ENCODE assay signal across 30 mouse cellular contexts in genomic region chr13:74090265-74090664, GRCm38 (mm10). TPM values are rescaled to one million over a fixed set of nuclear protein-coding genes. Genes with fewer than 3 reads are reported as not detected.
DNase-seq lines count a peak whose midpoint lies in the region; ATAC-seq and TF ChIP-seq lines count a peak whose summit lies in the region.
"Had no signal": no experiment of that assay in that cellular context is flagged by ENCODE, and none has a peak within 500 bp of the region (broad histone marks: within the 10 kb centered on the region; RNA-seq: fewer than 3 reads in every experiment).

No protein-coding gene starts in this region.

- no peaks in the 10 kb centered on the region for H3K9me3 ChIP-seq in lung, postnatal 0 days (ENCODE audit: low read length)
- H3K9me3 ChIP-seq: liver, embryonic 13.5 days; neural tube, embryonic 13.5 days had no signal

- no peak for TF ChIP-seq CTCF in lung, postnatal 0 days (IDR thresholded peaks at IDR 0.05)
- TF ChIP-seq CTCF in lung, adult 2 months (IDR thresholded peaks at IDR 0.05; ENCODE audit: insufficient read depth, low read length): no peak
- no peak for TF ChIP-seq CTCF in thymus, adult 2 months (IDR thresholded peaks at IDR 0.05; ENCODE audit: borderline replicate concordance, control insufficient read depth, extremely low read depth, insufficient read depth, low read length, poor library complexity)

- H3K27ac ChIP-seq in lung, postnatal 0 days (ENCODE audit: low read length): no peak overlapping the region
- no peak overlapping the region for H3K27ac ChIP-seq in thymus, adult 2 months (ENCODE audit: control insufficient read depth, insufficient read depth, low read length)
- H3K27ac ChIP-seq: layer of hippocampus, adult 2 months; left cerebral cortex, adult 2 months; liver, embryonic 13.5 days; neural tube, embryonic 13.5 days had no signal

- no peak overlapping the region for H3K4me2 ChIP-seq in lung, postnatal 0 days (replicated peaks; ENCODE audit: low read depth, low read length)
- H3K4me2 ChIP-seq: liver, embryonic 13.5 days; lung, embryonic 14.5 days; midbrain, embryonic 11.5 days; neural tube, embryonic 13.5 days had no signal

- H3K27me3 ChIP-seq in lung, postnatal 0 days (replicated peaks; ENCODE audit: insufficient read depth, low read length): no peaks in the 10 kb centered on the region
- H3K27me3 ChIP-seq in thymus, adult 2 months (ENCODE audit: control insufficient read depth, insufficient read depth, low read length): no peaks in the 10 kb centered on the region
- H3K27me3 ChIP-seq: neural tube, embryonic 13.5 days had no signal

- no peak for TF ChIP-seq POLR2A in lung, adult 2 months (IDR thresholded peaks at IDR 0.05; ENCODE audit: borderline replicate concordance, extremely low read depth, low read depth, low read length)
- no peak for TF ChIP-seq POLR2A in thymus, adult 2 months (IDR thresholded peaks at IDR 0.05; ENCODE audit: control insufficient read depth, extremely low read depth, insufficient read depth, low read length, poor library complexity)

- WGBS in lung, postnatal 0 days: 43% methylated on average over 3 of the region's 3 CpGs
- WGBS in lung, adult 2 months: 35% methylated on average over 3 of the region's 3 CpGs
- WGBS in thymus, adult 2 months: 39% methylated on average over 3 of the region's 3 CpGs

- no peaks in the 10 kb centered on the region for H3K4me1 ChIP-seq in lung, postnatal 0 days (ENCODE audit: insufficient read depth, low read depth, low read length)
- H3K4me1 ChIP-seq in lung, adult 2 months (ENCODE audit: control insufficient read depth, insufficient read depth, low read length): no peaks in the 10 kb centered on the region
- H3K4me1 ChIP-seq in thymus, adult 2 months (replicated peaks; ENCODE audit: control insufficient read depth, insufficient read depth, low read length): no peaks in the 10 kb centered on the region
- H3K4me1 ChIP-seq: liver, embryonic 13.5 days; neural tube, embryonic 13.5 days had no signal

- H3K4me3 ChIP-seq in lung, postnatal 0 days (ENCODE audit: low read depth, low read length): no peak overlapping the region
- H3K4me3 ChIP-seq in lung, adult 2 months (replicated peaks; ENCODE audit: extremely low read depth, low read depth, low read length): no peak overlapping the region
- no peak overlapping the region for H3K4me3 ChIP-seq in thymus, adult 2 months (ENCODE audit: control insufficient read depth, insufficient read depth, low read length)
- H3K4me3 ChIP-seq: erythroblast, embryonic 14.5 days; layer of hippocampus, adult 2 months; left cerebral cortex, adult 2 months; liver, embryonic 13.5 days; myocyte; neural tube, embryonic 13.5 days had no signal

- no peak for TF ChIP-seq EP300 in lung, postnatal 0 days (IDR thresholded peaks at IDR 0.05)

- no peaks in the 10 kb centered on the region for H3K36me3 ChIP-seq in lung, postnatal 0 days (ENCODE audit: insufficient read depth, low read length)
- no peaks in the 10 kb centered on the region for H3K36me3 ChIP-seq in thymus, adult 2 months (ENCODE audit: control insufficient read depth, insufficient read depth, low read length)
- H3K36me3 ChIP-seq: liver, embryonic 13.5 days; neural tube, embryonic 13.5 days had no signal

- ATAC-seq in lung, postnatal 0 days: peak; percentile 64
- ATAC-seq in hematopoietic stem cell, adult 5-6 weeks (replicated peaks in 1 of 2; ENCODE audit: insufficient read depth in 1 of 2, low FRiP score in 2 of 2, low TSS enrichment in 1 of 2, low read depth in 1 of 2, poor library complexity in 2 of 2, severe bottlenecking in 2 of 2): peak; percentile 46 to 64; a peak in 2 of 4 replicates
- ATAC-seq in activated CD4-positive, CD25-positive, alpha-beta regulatory T cell, adult 4 months: no peak
- ATAC-seq: forebrain, embryonic 14.5 days; hindbrain, embryonic 16.5 days had no signal

- H3K9ac ChIP-seq in lung, postnatal 0 days (replicated peaks; ENCODE audit: low read depth): no peak overlapping the region
- H3K9ac ChIP-seq: liver, embryonic 13.5 days; lung, embryonic 14.5 days; neural tube, embryonic 13.5 days had no signal

- peak; percentile 56 for DNase-seq in lung, postnatal 0 days (ENCODE audit: low spot score)
- DNase-seq in lung, adult 2 months: no peak
- DNase-seq in A20 (ENCODE audit: low read depth, low spot score): peak; percentile 11
- DNase-seq in c-Kit-positive CD71-negative TER-119-negative erythroid progenitor cells, embryonic 14.5 days (ENCODE audit: low read depth): peak; percentile 6
- no peak for DNase-seq in thymus, adult 2 months
- DNase-seq in right cerebral cortex, adult 2 months (ENCODE audit: low spot score in 2 of 2): no peak
- DNase-seq: adrenal gland, postnatal 14 days; B cell, adult 2 months; cerebellum, adult 11-12 months; cerebellum, adult 9-11 months; gastrocnemius, postnatal 14 days; heart, postnatal 14 days; kidney, adult 2 months; kidney, postnatal 36 days; liver, embryonic 13.5 days; lung, embryonic 14.5 days; right cerebral cortex, postnatal 14 days; thymus, postnatal 25 days had no signal

RNA-seq across cellular contexts. Expression of gene Cep72, which starts 28.2 kb away (rescaled TPM):
- 3.9 and 4.4 TPM in 2 replicates for polyA plus RNA-seq in lung, postnatal 0 days (2015; fragmentation: Nextera tagmentation; extraction: Ambion mirVana)
- polyA plus RNA-seq in lung, adult 2 months (2012; rRNA removed): 1.2 and 1.3 TPM in 2 replicates
- 8.9 and 11.8 TPM in 2 replicates for total RNA-seq in hematopoietic stem cell, adult 5-6 weeks (2017)
- 11.1 and 13.6 TPM in 2 replicates for polyA plus RNA-seq in thymus, adult 2 months (2012; rRNA removed)
- 1 to 10 TPM; 5.0 to 9.5 TPM for polyA plus RNA-seq in activated CD4-positive, CD25-positive, alpha-beta regulatory T cell, adult 4 months (2017; shearing (Covaris generic))

RNA-seq across cellular contexts. Expression of gene Slc9a3, which starts 31.0 kb away (rescaled TPM):
- polyA plus RNA-seq in lung, postnatal 0 days (2015; fragmentation: Nextera tagmentation; extraction: Ambion mirVana): not detected in 2 replicates
- 0.34 and 0.96 TPM in 2 replicates for polyA plus RNA-seq in lung, adult 2 months (2012; rRNA removed)
- not detected in 2 replicates for total RNA-seq in hematopoietic stem cell, adult 5-6 weeks (2017)
- 0.20 and 0.27 TPM in 2 replicates for polyA plus RNA-seq in thymus, adult 2 months (2012; rRNA removed)
- not detected for polyA plus RNA-seq in activated CD4-positive, CD25-positive, alpha-beta regulatory T cell, adult 4 months (2017; shearing (Covaris generic))
- polyA plus RNA-seq: embryonic facial prominence, embryonic 14.5 days; erythroblast, embryonic 14.5 days; forebrain, embryonic 14.5 days; hindbrain, embryonic 11.5 days; liver, embryonic 13.5 days had no signal

Comparison
In these comparisons a context has a peak if more than half of its experiments do, and no peak if none do; other contexts are left out.
1. DNase-seq: peak in lung, postnatal 0 days (single experiment), A20 (single experiment) and c-Kit-positive CD71-negative TER-119-negative erythroid progenitor cells, embryonic 14.5 days (single experiment); none in lung, adult 2 months (single experiment), thymus, adult 2 months (single experiment) and right cerebral cortex, adult 2 months (0 of 2).